Mouse (Mus musculus): Measurements from ENCODE around the gene Rnf183.

Gene Rnf183

DNA sequence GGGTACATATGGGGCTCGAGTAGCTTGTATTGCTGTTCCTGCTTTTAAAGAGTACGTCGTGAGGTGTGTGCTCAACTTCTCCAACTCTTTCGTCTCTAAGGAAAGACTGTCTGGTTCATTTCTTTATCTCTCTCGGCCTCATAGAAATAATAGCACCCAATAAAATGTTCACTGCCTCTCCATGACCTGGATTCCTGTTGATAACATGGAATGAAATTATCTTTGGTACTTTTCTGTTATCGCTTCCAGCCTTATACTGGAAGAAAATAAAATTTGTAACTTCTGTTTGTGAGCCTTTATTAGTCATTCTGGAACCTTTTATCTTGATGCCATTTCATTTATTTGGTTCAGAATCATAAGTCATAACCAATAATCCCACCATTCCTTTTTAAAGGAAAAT, 51.8 kb downstream of the Rnf183 start:
- no peak for DNase-seq (ENCODE audit: low spot score)

DNA sequence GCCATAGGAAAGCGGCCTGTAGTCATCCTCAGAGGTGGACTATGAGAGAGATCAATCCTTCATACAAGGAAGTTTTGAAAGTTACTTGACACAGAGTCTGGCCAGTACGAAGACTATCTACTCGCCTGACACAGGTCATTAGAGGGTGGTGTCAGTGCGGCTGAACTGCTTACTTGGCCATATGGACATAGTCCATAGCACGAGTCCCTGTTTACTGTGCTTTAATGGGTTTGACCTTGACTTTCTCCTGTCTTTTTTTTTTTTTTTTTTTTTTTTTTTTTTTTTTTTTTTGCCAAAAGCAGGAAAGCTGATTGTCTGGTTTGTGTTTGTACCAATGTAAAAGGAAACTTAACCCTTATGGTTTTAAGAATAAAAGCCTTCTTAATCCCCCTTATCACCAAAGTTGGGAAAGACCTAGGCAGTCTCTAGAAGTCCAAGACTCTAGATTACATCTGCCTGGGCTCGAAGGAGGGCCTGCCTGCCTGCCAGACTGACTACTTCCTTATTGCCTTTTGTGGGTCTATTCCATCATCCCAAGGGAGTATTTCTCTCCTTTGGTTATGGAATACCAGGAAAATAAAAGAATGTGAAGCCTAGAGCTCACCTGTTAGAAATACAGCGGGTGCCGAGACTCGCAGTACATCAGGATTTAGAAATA, 55.2 kb downstream of the Rnf183 start:
- DNase-seq (ENCODE audit: low spot score): no peak
